Mouse (Mus musculus) olfactory bulb, adult 2 months (tissue): Measurements from ENCODE around the gene Frmd4b. TPM values are rescaled to one million over a fixed set of nuclear protein-coding genes. Genes with fewer than 3 reads are reported as not detected.

Experiments
- H3K27ac ChIP-seq: fragments of 200-500 bp; 2 replicates; pipeline ENCODE4 v1.5.1; 2012; ENCODE audit warnings: low read depth, low read length; ENCODE audit not compliant: insufficient read depth
- H3K4me1 ChIP-seq: fragments of 200-500 bp; 2 replicates; pipeline ENCODE4 v1.6.1; 2012; ENCODE audit warnings: low read length; ENCODE audit not compliant: control insufficient read depth, insufficient read depth
- H3K4me3 ChIP-seq: fragments of 200-500 bp; 2 replicates; pipeline ENCODE4 v1.5.1; 2012; ENCODE audit warnings: mild to moderate bottlenecking, low read depth, low read length, moderate library complexity; ENCODE audit not compliant: insufficient read depth
- CTCF ChIP-seq: fragments of 200-500 bp; IDR thresholded peaks from 2 replicates; pipeline ENCODE4 v1.5.1; 2012; ENCODE audit warnings: low read depth, mild to moderate bottlenecking, low read length, moderate library complexity; ENCODE audit not compliant: insufficient read depth
- POLR2A ChIP-seq: fragments of 200-500 bp; IDR thresholded peaks from 2 replicates; pipeline ENCODE4 v1.6.1; 2012; ENCODE audit warnings: mild to moderate bottlenecking, low read depth, low read length, moderate library complexity; ENCODE audit not compliant: insufficient read depth
- WGBS: fragments of 180-500 bp; shearing (Covaris S2); methylation state at CpG from one replicate; pipeline ENCODE4 v1.1.7; 2018; 5-methylcytosine and 5-hydroxymethylcytosine counted together
- polyA plus RNA-seq: library from polyadenylated mRNA; stranded (reverse); fragments of >200 nt; gene quantifications from 2 replicates; pipeline ENCODE4 v1.2.4, GENCODE M21; 2012; ENCODE audit warnings: low replicate concordance; ENCODE audit not compliant: missing spikeins, insufficient read depth, insufficient read length

Frmd4b gene
- polyA plus RNA-seq = not detected in 2 replicates

- TF ChIP-seq POLR2A (no peak), CTCF (no peak)
- Histone ChIP-seq H3K27ac (peak within 1 kb of the TSS; percentile 64), H3K4me3 (peak within 1 kb of the TSS; percentile 89), H3K4me1 (peaks cover 8% of the 10 kb centered on the region; the same call in 1 of the 2 replicates)
- WGBS = under 1% methylated on average over 42 of the region's 42 CpGs
These were observed at the start of gene Frmd4b for GRCm38 (mm10) chr6:97617266-97617743. Gene Frmd4b (minus strand): TSS chr6:97617541.

DNA sequence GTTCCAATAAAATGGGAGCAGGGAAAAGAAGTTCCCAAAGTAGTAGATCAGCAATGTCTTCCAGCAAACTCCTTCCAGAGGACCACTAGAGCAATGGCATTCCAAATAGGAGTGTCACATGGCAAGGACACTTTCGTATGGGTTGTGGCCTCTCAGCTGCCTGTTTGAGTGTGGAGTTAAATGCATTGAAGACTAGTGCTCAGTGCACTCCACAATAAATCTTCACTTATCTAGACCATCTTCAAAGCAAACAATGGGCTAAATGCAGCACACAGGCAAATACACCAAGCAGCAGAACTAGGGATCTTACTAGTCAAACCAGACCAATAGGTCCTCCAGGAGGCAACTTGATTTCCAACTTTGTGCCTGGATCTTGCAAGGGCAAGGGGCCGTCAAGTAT, 49.1 kb upstream of the Frmd4b start:
- Histone ChIP-seq H3K27ac (no peak overlapping the region), H3K4me1 (no peaks in the 10 kb centered on the region), H3K4me3 (no peak overlapping the region)
- WGBS = 52% methylated on average over 2 of the region's 2 CpGs
- TF ChIP-seq CTCF (no peak), POLR2A (no peak)

GRCm38 (mm10) chr6:97658921-97659320, 41.6 kb upstream of the Frmd4b start:
- TF ChIP-seq CTCF (no peak), POLR2A (no peak)
- Histone ChIP-seq H3K27ac (no peak overlapping the region), H3K4me3 (no peak overlapping the region), H3K4me1 (no peaks in the 10 kb centered on the region)
- 89% methylated on average over 6 of the region's 6 CpGs for WGBS

DNA sequence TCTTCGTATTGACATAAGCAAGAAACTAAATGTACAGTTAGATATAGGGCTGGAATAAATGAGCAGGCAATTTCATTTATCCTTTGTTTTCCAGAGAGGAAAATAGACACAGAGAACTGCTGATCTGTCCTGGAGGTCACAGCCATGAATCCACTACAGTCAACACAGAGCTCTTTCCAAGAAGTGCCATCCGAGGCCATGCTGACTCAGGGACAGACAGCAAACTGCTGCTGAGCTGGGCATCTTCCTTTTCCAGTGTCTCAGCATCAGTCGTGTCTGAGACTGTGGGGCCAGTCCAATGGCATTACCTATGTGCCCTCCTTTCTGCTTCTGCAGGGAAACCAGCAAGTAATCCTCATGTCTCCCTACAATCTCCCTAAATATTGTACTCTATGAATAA, 38.6 kb upstream of the Frmd4b start:
- WGBS = 85% methylated on average over 3 of the region's 3 CpGs
- Histone ChIP-seq H3K27ac (no peak overlapping the region), H3K4me3 (no peak overlapping the region), H3K4me1 (no peaks in the 10 kb centered on the region)
- no peak for TF ChIP-seq CTCF
- TF ChIP-seq POLR2A = no peak

GRCm38 (mm10) chr6:97647501-97647900, 30.2 kb upstream of the Frmd4b start:
- TF ChIP-seq POLR2A (no peak), CTCF (no peak)
- 87% methylated on average over 14 of the region's 14 CpGs for WGBS
- no peaks in the 10 kb centered on the region for H3K4me1 ChIP-seq
- no peak overlapping the region for H3K4me3 ChIP-seq
- H3K27ac ChIP-seq = no peak overlapping the region

DNA sequence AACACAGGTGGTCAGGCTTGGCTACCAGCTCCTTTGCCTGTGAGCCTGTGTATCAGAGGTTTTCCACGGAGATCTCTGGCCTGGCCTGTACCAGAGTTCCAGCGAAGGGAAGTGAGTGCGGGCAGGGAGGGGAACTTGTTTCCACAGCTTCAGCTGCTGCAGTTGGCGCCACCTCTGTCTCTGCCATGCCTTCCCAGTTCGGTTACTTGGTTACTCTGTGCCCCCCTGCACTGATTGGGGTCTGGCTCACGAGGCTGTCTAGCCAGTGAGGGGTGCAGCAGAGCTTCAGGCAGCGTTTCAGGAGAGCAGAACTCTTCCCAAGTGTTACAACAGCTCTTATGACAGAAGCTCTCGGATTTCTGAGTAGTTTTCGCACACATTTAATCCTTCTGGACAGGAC, 6.0 kb upstream of the Frmd4b start:
- 74% methylated on average over 9 of the region's 9 CpGs for WGBS
- Histone ChIP-seq H3K4me1 (no peaks in the 10 kb centered on the region), H3K27ac (no peak overlapping the region), H3K4me3 (no peak overlapping the region)
- TF ChIP-seq POLR2A (no peak), CTCF (no peak)

DNA sequence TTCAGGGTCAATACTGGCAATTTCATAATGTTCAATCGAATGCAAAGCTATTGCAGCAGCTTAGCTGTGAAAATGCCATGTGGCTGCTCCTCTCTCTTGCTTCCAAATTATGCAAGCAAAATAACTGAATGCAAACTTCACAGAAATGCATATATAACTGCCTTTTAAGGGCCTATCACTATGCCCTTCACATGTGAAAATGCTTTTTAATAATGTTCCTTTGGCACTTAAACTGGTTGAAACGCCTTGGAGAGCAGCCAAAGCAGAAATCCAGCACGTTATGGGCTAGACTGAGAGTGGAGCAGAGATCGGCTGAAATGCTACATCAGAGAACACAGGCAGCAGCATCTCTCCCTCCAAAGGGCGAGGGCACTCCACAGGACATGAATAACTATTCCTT, 4.9 kb upstream of the Frmd4b start:
- H3K4me1 ChIP-seq = no peaks in the 10 kb centered on the region
- TF ChIP-seq CTCF (no peak), POLR2A (no peak)
- no peak overlapping the region for H3K27ac ChIP-seq
- WGBS = 78% methylated on average over 5 of the region's 5 CpGs
- H3K4me3 ChIP-seq = no peak overlapping the region

DNA sequence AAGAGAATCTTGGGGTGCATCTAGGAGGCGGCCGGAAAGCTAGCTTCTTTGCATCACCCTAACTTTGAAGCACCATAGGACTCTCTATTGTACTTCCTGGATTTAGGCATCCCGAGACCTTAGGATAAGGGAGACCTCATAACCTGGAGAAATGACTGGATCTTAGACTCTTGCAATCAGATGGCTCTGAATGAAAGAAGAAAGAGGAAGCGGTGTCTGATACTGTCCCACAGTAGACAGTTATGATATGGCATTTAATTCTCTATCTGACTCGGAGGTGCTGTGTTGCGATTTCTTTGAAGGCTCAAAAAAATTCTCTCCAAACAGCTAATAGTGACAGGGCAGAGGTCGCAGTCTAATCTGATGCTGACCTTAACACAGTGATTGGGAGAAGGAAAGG, 433 bp upstream of the Frmd4b start:
- Histone ChIP-seq H3K4me3 (peak overlapping the region; percentile 89), H3K27ac (no peak overlapping the region), H3K4me1 (peaks cover 8% of the 10 kb centered on the region; the same call in 1 of the 2 replicates)
- TF ChIP-seq CTCF (no peak), POLR2A (no peak)
- 40% methylated on average over 7 of the region's 7 CpGs for WGBS

DNA sequence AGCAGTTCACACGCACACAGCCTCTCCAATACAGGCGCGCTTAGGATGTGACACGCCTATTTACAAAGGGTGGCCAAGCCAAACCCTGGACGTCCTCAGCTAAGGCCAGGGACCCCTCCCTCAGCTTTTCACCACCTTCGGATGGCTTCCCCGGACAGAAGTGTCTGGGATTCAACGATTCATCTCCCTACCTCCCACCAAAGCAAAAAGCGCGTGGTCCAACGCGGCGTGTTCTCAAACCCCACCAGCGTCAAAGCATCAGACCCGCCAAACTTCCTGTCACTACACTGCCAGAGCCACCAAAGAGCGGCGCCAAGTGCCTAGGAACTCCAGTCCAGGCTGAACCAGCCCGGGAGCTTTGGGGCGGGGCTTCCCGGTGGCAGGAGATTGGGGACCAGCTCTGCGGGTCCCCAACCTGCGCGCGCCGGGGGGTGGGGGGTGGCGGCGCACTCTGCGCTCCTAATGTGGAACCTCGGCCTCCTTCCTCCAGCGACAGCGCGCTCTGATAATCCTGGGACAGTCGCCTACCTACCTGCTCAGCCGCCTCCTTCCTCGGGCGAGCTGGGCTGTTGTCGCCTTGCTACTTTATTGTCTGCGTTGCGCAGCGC, 579 bp downstream of the Frmd4b start:
- Histone ChIP-seq H3K27ac (peak overlapping the region; percentile 64), H3K4me1 (peaks cover 8% of the 10 kb centered on the region; the same call in 1 of the 2 replicates), H3K4me3 (peak overlapping the region; percentile 89)
- under 1% methylated on average over 40 of the region's 40 CpGs for WGBS
- TF ChIP-seq POLR2A (no peak), CTCF (no peak)
